Mouse (Mus musculus) spleen, adult 10 weeks (tissue): Measurements from ENCODE around the gene Fut11. TPM values are rescaled to one million over a fixed set of nuclear protein-coding genes. Genes with fewer than 3 reads are reported as not detected.

Source experiments
- polyA plus RNA-seq: library from polyadenylated mRNA; stranded (reverse); fragments of 350-450 nt; fragmentation: Illumina TruSeq; extraction: RNeasy Lipid Tissue Mini Kit (QIAGEN cat#74804); gene quantifications from one replicate; pipeline ENCODE4 v1.2.3, GENCODE M21; 2015; ENCODE audit warnings: low replicate concordance; ENCODE audit not compliant: insufficient read depth

The Fut11 gene
- 20.2 TPM for polyA plus RNA-seq

GRCm38 (mm10) chr14:20694884-20695760, at the start of gene Fut11:
Gene Fut11, plus strand, starts transcription at chr14:20694968.

GRCm38 (mm10) chr14:20656361-20656760, 38.4 kb upstream of the Fut11 start, which contains the start of gene Myoz1:
Gene Myoz1, minus strand, starts transcription at chr14:20656540.

GRCm38 (mm10) chr14:20668154-20668810, 26.5 kb upstream of the Fut11 start, which contains the start of gene Synpo2l:
Gene Synpo2l, minus strand, starts transcription at chr14:20668354.

GRCm38 (mm10) chr14:20674064-20674833, 20.5 kb upstream of the Fut11 start, which contains the start of gene Sec24c:
Gene Sec24c, plus strand, starts transcription at chr14:20674308.

GRCm38 (mm10) chr14:20702741-20703381, 8.1 kb downstream of the Fut11 start, which contains the start of gene Chchd1:
Gene Chchd1, plus strand, starts transcription at chr14:20703006.

GRCm38 (mm10) chr14:20707201-20708190, 12.7 kb downstream of the Fut11 start, which contains the start of gene Zswim8:
Gene Zswim8, plus strand, starts transcription at chr14:20707552.

GRCm38 (mm10) chr14:20733952-20734774, 39.4 kb downstream of the Fut11 start, which contains the start of gene Ndst2:
Gene Ndst2, minus strand, starts transcription at chr14:20734562.

Other genes with a start within 250 kb of the Fut11 start
- gene Cfap70, start 242.7 kb upstream of the Fut11 start, polyA plus RNA-seq: 0.66 TPM
- gene Anxa7, start 214.8 kb upstream of the Fut11 start, polyA plus RNA-seq: 94.1 TPM
- gene Mss51, start 198.1 kb upstream of the Fut11 start, polyA plus RNA-seq: 4.5 TPM
- gene Ppp3cb, start 148.4 kb upstream of the Fut11 start, polyA plus RNA-seq: 144 TPM
- 6.8 TPM for gene Usp54, start 53.9 kb upstream of the Fut11 start, polyA plus RNA-seq
- not detected for gene Myoz1, start 38.4 kb upstream of the Fut11 start, polyA plus RNA-seq
- gene Synpo2l, start 26.6 kb upstream of the Fut11 start, polyA plus RNA-seq: not detected
- 144 TPM for gene Sec24c, start 20.7 kb upstream of the Fut11 start, polyA plus RNA-seq
- 90.4 TPM for gene Chchd1, start 8.0 kb downstream of the Fut11 start, polyA plus RNA-seq
- gene Zswim8, start 12.6 kb downstream of the Fut11 start, polyA plus RNA-seq: 47.2 TPM
- 38.0 TPM for gene Ndst2, start 39.6 kb downstream of the Fut11 start, polyA plus RNA-seq
- 24.2 TPM for gene Camk2g, start 99.1 kb downstream of the Fut11 start, polyA plus RNA-seq
- 7.9 TPM for gene Plau, start 141.7 kb downstream of the Fut11 start, polyA plus RNA-seq
- gene Vcl, start 234.4 kb downstream of the Fut11 start, polyA plus RNA-seq: 35.3 TPM